Mouse (Mus musculus): ENCODE measurements around the gene Tmem141. TPM values are rescaled to one million over a fixed set of nuclear protein-coding genes. Genes with fewer than 3 reads are reported as not detected.

Tmem141 gene
- 10 to 100 TPM; 19.8 to 29.2 TPM for total RNA-seq (2021)

GRCm38 (mm10) chr2:25621229-25622200 lies at the start of gene Tmem141:
Tmem141 (minus strand) TSS chr2:25622005.
- peak; percentile 82 to 84 for DNase-seq (ENCODE audit: low spot score in 2 of 2)
- intact Hi-C loops (cut with DNase I) = no loop called here

GRCm38 (mm10) chr2:25666516-25666915 lies 44.7 kb upstream of the Tmem141 start:
- intact Hi-C loops (cut with DNase I) = loop anchor here (10.0 kb wide), 1 partner anchor 448 kb away; no protein-coding TSS in a partner anchor
- DNase-seq (ENCODE audit: low spot score in 2 of 2) = no peak

- intact Hi-C loops (cut with DNase I) = loop anchor here (10.0 kb wide), 1 partner anchor 451 kb away; no protein-coding TSS in a partner anchor
Measured at GRCm38 (mm10) chr2:25664125-25664524, 42.3 kb upstream of the Tmem141 start.

GRCm38 (mm10) chr2:25663511-25663910 lies 41.7 kb upstream of the Tmem141 start:
- no peak for DNase-seq (ENCODE audit: low spot score in 2 of 2)

More at GRCm38 (mm10) chr2:25664125-25664524, 42.3 kb upstream of the Tmem141 start:
- no peak for DNase-seq (ENCODE audit: low spot score in 2 of 2)

GRCm38 (mm10) chr2:25661245-25661970 lies 39.6 kb upstream of the Tmem141 start:
- intact Hi-C loops (cut with DNase I) = loop anchor here (10.0 kb wide), 1 partner anchor 453 kb away; no protein-coding TSS in a partner anchor
- DNase-seq (ENCODE audit: low spot score in 2 of 2) = no peak

More at GRCm38 (mm10) chr2:25663511-25663910, 41.7 kb upstream of the Tmem141 start:
- intact Hi-C loops (cut with DNase I) = loop anchor here (10.0 kb wide), 1 partner anchor 451 kb away; no protein-coding TSS in a partner anchor

GRCm38 (mm10) chr2:25660279-25660678 lies 38.5 kb upstream of the Tmem141 start:
- intact Hi-C loops (cut with DNase I) = loop anchor here (10.0 kb wide), 1 partner anchor 455 kb away; no protein-coding TSS in a partner anchor
- DNase-seq (ENCODE audit: low spot score in 2 of 2) = no peak

- no peak for DNase-seq (ENCODE audit: low spot score in 2 of 2)
- intact Hi-C loops (cut with DNase I) = no loop called here
Measured at GRCm38 (mm10) chr2:25657652-25658051, 35.8 kb upstream of the Tmem141 start, which contains the start of gene Lcn5. Lcn5 (plus strand) TSS chr2:25657952.

GRCm38 (mm10) chr2:25657246-25657645 lies 35.4 kb upstream of the Tmem141 start:
- no peak for DNase-seq (ENCODE audit: low spot score in 2 of 2)
- intact Hi-C loops (cut with DNase I) = no loop called here

- peak in 1 of 2 experiments; percentile 14 for DNase-seq (ENCODE audit: low spot score in 2 of 2)
- intact Hi-C loops (cut with DNase I) = no loop called here
Measured at GRCm38 (mm10) chr2:25656691-25657090, 34.9 kb upstream of the Tmem141 start.

GRCm38 (mm10) chr2:25654502-25654901 lies 32.7 kb upstream of the Tmem141 start:
- DNase-seq (ENCODE audit: low spot score in 2 of 2) = no peak
- intact Hi-C loops (cut with DNase I) = no loop called here

- intact Hi-C loops (cut with DNase I) = no loop called here
- DNase-seq (ENCODE audit: low spot score in 2 of 2) = no peak
Measured at GRCm38 (mm10) chr2:25652902-25653301, 31.1 kb upstream of the Tmem141 start, which contains the start of gene Lcn8. Lcn8 (plus strand) TSS chr2:25653120.

- DNase-seq (ENCODE audit: low spot score in 2 of 2) = no peak
- intact Hi-C loops (cut with DNase I) = no loop called here
Measured at GRCm38 (mm10) chr2:25639890-25640289, 18.1 kb upstream of the Tmem141 start.

GRCm38 (mm10) chr2:25634046-25634445 lies 12.2 kb upstream of the Tmem141 start:
- intact Hi-C loops (cut with DNase I) = no loop called here
- DNase-seq (ENCODE audit: low spot score in 2 of 2) = no peak

- intact Hi-C loops (cut with DNase I) = no loop called here
- DNase-seq (ENCODE audit: low spot score in 2 of 2) = no peak
Measured at GRCm38 (mm10) chr2:25633616-25634015, 11.8 kb upstream of the Tmem141 start.

GRCm38 (mm10) chr2:25628738-25629137 lies 6.9 kb upstream of the Tmem141 start:
- DNase-seq (ENCODE audit: low spot score in 2 of 2) = no peak
- intact Hi-C loops (cut with DNase I) = no loop called here

- intact Hi-C loops (cut with DNase I) = no loop called here
Measured at GRCm38 (mm10) chr2:25627811-25628210, 6.0 kb upstream of the Tmem141 start, which contains the start of gene Fcna. Fcna (minus strand) TSS chr2:25628030.

GRCm38 (mm10) chr2:25625986-25626385 lies 4.2 kb upstream of the Tmem141 start:
- DNase-seq (ENCODE audit: low spot score in 2 of 2) = no peak
- intact Hi-C loops (cut with DNase I) = no loop called here

More at GRCm38 (mm10) chr2:25627811-25628210, 6.0 kb upstream of the Tmem141 start, which contains the start of gene Fcna:
- DNase-seq (ENCODE audit: low spot score in 2 of 2) = no peak

- DNase-seq (ENCODE audit: low spot score in 2 of 2) = no peak
- intact Hi-C loops (cut with DNase I) = no loop called here
Measured at GRCm38 (mm10) chr2:25620852-25621228, 965 bp downstream of the Tmem141 start.

- intact Hi-C loops (cut with DNase I) = no loop called here
- no peak for DNase-seq (ENCODE audit: low spot score in 2 of 2)
Measured at GRCm38 (mm10) chr2:25620386-25620785, 1.4 kb downstream of the Tmem141 start.

GRCm38 (mm10) chr2:25617578-25617977 lies 4.2 kb downstream of the Tmem141 start, which contains the start of gene Ccdc183:
Ccdc183 (minus strand) TSS chr2:25617678.
- intact Hi-C loops (cut with DNase I) = no loop called here
- DNase-seq (ENCODE audit: low spot score in 2 of 2) = no peak

Measured in left cerebral cortex, postnatal 36 days (tissue).